Comparison of ENCODE assay signal across 2 mouse cellular contexts in the genomic region with DNA sequence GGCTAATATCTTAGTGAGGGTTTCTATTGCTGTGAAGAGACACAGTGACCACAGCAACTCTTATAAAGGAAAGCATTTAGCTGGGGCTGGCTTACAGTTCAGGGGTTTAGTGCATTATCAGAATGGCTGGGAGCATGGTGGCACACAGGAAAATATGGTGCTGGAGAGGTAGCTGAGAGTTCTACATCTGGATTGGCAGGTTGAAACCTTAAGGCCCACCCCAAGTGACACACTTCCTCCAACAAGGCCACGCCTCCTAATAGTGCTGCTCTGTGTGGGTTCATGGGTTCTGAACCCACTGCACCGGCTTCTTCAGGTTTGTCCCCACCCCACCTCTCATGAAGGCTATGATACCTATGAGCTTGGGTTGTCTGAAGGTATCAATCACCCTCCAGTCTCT.
TF ChIP-seq lines count a peak whose summit lies in the region.

No protein-coding gene starts in this region.

TF ChIP-seq in CH12.LX, 34 proteins besides CTCF, POLR2A, EP300 and RAD21 (continued from another document):
- TF ChIP-seq UBTF (IDR thresholded peaks at IDR 0.05; ENCODE audit: low read depth, low read length): no peak

TF ChIP-seq in ES-E14, 5 proteins besides CTCF, POLR2A, EP300 and RAD21 (continued from another document):
- no peak for TF ChIP-seq ZC3H11A (IDR thresholded peaks at IDR 0.05; ENCODE audit: borderline replicate concordance, low read depth, low read length)
- TF ChIP-seq HCFC1 (IDR thresholded peaks at IDR 0.05; ENCODE audit: borderline replicate concordance, insufficient read depth, low read length): no peak
- TF ChIP-seq MAFK (IDR thresholded peaks at IDR 0.05; ENCODE audit: insufficient read depth, low read depth, low read length): no peak
TF ChIP-seq in ES-E14: peak in this region for 0.
